Mouse (Mus musculus): ENCODE measurements at regions not wholly inside any gene's neighbourhood (a gene's known extent, or its start where the extent isn't known, plus 50 kb on each side); places are given as distances from the start of the nearest gene placed in this dataset.
A peak's percentile ranks its signal among the peaks of the same experiment; 100 is the strongest.
"Not testable (repeated sequence)": the region's sequence is repeated elsewhere in the genome, so short reads cannot be mapped to it uniquely, and the experiment has no call there.

DNA sequence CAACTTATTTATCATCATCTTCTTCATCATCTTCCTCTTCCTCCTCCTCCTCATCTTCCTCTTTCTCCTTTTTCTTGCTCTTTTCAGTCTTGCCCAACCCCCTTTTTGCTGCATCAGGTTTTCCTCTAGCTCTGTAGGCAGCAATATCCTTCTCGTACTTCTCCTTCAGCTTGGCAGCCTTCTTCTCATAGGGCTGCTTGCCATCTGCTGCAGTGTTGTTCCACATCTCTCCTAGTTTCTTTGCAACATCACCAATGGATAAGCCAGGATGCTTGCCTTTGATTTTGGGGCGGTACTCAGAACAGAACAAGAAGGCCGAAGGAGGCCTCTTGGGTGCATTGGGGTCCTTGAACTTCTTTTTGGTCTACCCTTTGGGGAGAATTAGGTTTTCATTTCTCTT lies 98.7 kb upstream of the Lin7c start:
- peak; percentile 13 to 38 for DNase-seq (ENCODE audit: low spot score in 2 of 2)
- intact Hi-C loops (cut with DNase I): not testable (repeated sequence)

DNA sequence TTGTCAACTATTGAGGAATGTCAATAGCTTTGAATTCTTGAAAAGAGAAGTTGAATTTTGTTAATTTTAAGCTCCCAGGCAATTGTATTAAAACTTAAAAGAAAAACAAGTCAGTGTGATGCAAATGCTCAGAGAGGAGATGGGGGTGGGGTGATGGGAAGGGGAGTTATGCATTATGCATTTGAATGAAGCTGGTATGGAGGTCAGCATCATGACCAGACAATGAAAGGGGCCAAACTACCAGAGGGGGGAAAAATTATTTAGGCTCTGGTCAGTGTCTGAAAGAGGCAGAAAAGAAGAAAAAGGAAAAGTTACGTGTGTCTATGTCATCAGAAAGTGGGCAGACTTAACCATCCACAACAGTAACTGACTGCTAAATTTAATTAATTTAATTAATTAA lies 73.7 kb upstream of the Lin7c start:
- intact Hi-C loops (cut with DNase I): no loop called here
- DNase-seq (ENCODE audit: low spot score in 2 of 2): no peak

DNA sequence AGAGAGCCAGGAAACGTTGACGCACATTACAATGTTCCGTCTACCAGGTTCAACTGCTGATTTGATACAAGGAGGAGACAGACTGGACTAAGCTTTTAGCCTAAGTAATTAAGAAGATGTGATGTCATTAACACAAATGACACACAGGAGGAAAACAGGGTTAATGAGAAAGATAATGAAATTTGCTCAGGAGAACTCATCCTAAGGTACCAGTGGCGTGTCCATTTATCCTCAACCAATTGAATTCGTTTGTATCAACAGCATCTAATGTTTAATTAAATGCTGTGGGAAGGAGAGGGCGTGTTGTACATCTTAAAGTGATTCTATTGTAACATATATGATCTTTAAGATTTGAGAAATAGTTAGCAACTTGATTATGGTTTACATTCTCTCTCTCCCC lies 70.3 kb upstream of the Lin7c start:
- intact Hi-C loops (cut with DNase I): no loop called here

DNA sequence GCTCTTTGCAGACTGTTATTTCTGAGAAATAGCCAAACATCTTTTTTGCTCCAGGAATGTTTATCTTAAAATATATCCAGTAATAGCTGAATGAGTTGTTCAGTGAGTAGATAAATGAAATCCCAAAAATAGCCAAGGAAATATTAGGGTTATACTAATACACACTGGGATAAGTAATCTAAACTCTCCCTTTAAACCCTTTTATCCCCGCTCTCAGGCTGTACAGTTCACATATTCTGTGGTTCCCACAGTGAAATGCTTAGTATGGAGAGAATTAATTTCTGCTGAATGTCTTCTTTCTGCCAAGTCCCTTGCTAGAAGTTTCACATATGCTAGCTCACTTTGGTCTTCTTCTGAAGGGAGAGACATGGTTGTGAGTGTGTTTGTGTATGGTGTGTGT lies 69.8 kb upstream of the Lin7c start:
- intact Hi-C loops (cut with DNase I): no loop called here
- DNase-seq (ENCODE audit: low spot score in 2 of 2): no peak

More for the DNA sequence above, 70.3 kb upstream of the Lin7c start:
- DNase-seq (ENCODE audit: low spot score in 2 of 2): no peak

DNA sequence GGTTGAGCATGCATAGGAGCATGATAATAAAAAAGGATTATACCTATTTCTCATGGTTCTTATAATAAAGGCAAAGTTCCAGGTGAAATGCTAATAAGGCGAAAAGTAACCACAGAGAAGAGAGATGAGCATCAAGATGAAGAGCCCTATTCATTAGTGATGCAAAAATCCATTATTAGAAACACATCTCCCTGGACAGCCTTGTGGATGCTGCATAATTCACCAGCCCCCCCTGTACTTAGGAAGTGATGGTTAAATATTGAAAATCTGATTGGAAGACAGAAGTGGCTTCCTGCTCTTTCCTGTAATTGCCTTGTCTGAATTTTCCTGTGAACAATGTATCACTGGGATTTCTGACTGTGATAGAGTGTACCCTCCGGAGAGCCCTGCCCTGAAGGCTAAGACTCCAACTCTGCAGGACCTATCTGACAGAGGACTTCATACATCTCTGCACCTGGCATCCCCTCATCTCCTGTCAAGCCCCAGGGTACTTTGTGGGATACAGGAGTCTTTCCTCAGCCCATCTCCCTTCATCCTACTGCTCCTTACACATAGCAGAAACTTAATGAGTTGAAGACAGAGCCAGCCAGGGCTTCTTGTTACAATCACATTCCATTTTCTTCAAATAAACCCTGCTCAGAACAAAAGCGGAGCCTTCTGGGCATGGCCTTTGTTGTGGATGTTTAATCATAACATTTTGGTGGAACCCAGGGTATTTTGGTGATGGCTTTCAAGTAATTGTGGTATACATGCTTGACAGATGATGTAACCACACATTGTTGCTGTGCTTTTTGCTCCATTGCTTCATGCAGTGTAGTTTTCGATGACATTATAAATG lies 67.4 kb upstream of the Lin7c start:
- intact Hi-C loops (cut with DNase I): no loop called here
- no peak for DNase-seq (ENCODE audit: low spot score in 2 of 2)

DNA sequence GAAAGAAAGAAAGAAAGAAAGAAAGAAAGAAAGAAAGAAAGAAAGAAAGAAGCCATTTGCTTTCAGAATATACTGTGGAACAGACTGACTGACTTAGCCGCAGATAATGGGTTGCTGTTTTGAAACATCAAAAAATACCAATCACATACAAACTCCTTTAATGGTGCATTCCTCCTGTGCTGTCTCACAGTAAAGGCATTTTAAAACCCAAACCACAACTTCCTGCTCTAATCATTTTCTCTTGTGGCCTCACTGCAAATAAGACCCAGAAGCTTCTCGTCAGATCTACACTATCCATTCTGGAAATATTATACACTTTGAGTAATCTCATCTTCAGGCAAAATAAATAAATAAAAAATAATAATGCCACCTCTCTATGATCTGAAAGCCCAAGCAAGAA lies 50.4 kb upstream of the Lin7c start:
- DNase-seq (ENCODE audit: low spot score in 2 of 2): no peak
- intact Hi-C loops (cut with DNase I): no loop called here

Data from left cerebral cortex, postnatal 14 days (tissue).